Mouse (Mus musculus) MEL (cell line): Measurements from ENCODE around the gene Eef2kmt. TPM values are rescaled to one million over a fixed set of nuclear protein-coding genes. Genes with fewer than 3 reads are reported as not detected.

ENCODE experiments used
- DNase-seq: peaks from one replicate; pipeline ENCODE4 v3.0.0; 2011; ENCODE audit warnings: low read depth, low spot score
- H3K27ac ChIP-seq: 2 replicates; pipeline ENCODE4 v1.5.1; 2012; ENCODE audit warnings: low read depth, mild to moderate bottlenecking, control low read depth, low read length, moderate library complexity; ENCODE audit not compliant: control insufficient read depth
- H3K27me3 ChIP-seq, 2 experiments: fragments of 150-350 bp in 1 of 2; sonication (generic) in 1 of 2; 2 replicates each; pipeline ENCODE4 v1.6.1; 2012; ENCODE audit warnings: low read length in 2 of 2, mild to moderate bottlenecking in 2 of 2, improper control_type of control experiment in 1 of 2, moderate library complexity in 1 of 2; ENCODE audit not compliant: insufficient read depth in 2 of 2, control insufficient read depth in 1 of 2
- H3K36me3 ChIP-seq, 2 experiments: 2 replicates each; pipeline ENCODE4 v1.6.1; 2012 to 2014; ENCODE audit warnings: low read length in 2 of 2, improper control_type of control experiment in 1 of 2, inconsistent platforms in 1 of 2, mild to moderate bottlenecking in 1 of 2; ENCODE audit not compliant: insufficient read depth in 2 of 2, control insufficient read depth in 1 of 2
- H3K4me1 ChIP-seq, 2 experiments: fragments of 150-350 bp in 1 of 2; sonication (generic) in 1 of 2; 2 replicates each; pipeline ENCODE4 v1.6.1; 2012; ENCODE audit warnings: low read length in 2 of 2, improper control_type of control experiment in 1 of 2, mild to moderate bottlenecking in 1 of 2; ENCODE audit not compliant: insufficient read depth in 2 of 2, control insufficient read depth in 1 of 2
- H3K4me3 ChIP-seq, 2 experiments: fragments of 150-350 bp in 1 of 2; sonication (generic) in 1 of 2; 2 replicates each; pipeline ENCODE4 v1.5.1; 2012; ENCODE audit warnings: low read depth in 2 of 2, low read length in 2 of 2, mild to moderate bottlenecking in 2 of 2, moderate library complexity in 2 of 2, control low read depth in 1 of 2, improper control_type of control experiment in 1 of 2; ENCODE audit not compliant: control insufficient read depth in 1 of 2, insufficient read depth in 1 of 2
- H3K79me2 ChIP-seq: 2 replicates; pipeline ENCODE4 v1.6.1; 2012; ENCODE audit warnings: mild to moderate bottlenecking, low read length, moderate library complexity; ENCODE audit not compliant: control insufficient read depth, poor library complexity, insufficient read depth
- H3K9ac ChIP-seq: 2 replicates; pipeline ENCODE4 v1.6.1; 2012; ENCODE audit warnings: low read depth, mild to moderate bottlenecking, control low read depth, low read length, moderate library complexity; ENCODE audit not compliant: control insufficient read depth, poor library complexity, severe bottlenecking
- H3K9me3 ChIP-seq: fragments of 150-350 bp; sonication (generic); replicated peaks from 2 replicates; pipeline ENCODE4 v1.6.1; 2012; ENCODE audit warnings: mild to moderate bottlenecking, low read length, improper control_type of control experiment, moderate library complexity; ENCODE audit not compliant: insufficient read depth
- BHLHE40 ChIP-seq: IDR thresholded peaks from 2 replicates; pipeline ENCODE4 v1.6.1; 2012; ENCODE audit warnings: low read depth, mild to moderate bottlenecking, inconsistent platforms, low read length, improper control_type of control experiment, borderline replicate concordance
- CHD1 ChIP-seq: IDR thresholded peaks from 2 replicates; pipeline ENCODE4 v1.6.1; 2012; ENCODE audit warnings: low read depth, mild to moderate bottlenecking, inconsistent platforms, low read length, improper control_type of control experiment
- CTCF ChIP-seq, 3 experiments: IDR thresholded peaks in 2 of 3; conservative IDR thresholded peaks in 1 of 3; 2 replicates each; pipeline ENCODE4 v1.5.1; 2011 to 2012; ENCODE audit warnings: low read length in 3 of 3, low read depth in 2 of 3, mild to moderate bottlenecking in 2 of 3, improper control_type of control experiment in 1 of 3, inconsistent platforms in 1 of 3, mixed read lengths in 1 of 3, moderate library complexity in 1 of 3; ENCODE audit not compliant: control insufficient read depth in 1 of 3, insufficient read depth in 1 of 3, poor library complexity in 1 of 3, severe bottlenecking in 1 of 3
- E2F4 ChIP-seq: IDR thresholded peaks from 2 replicates; pipeline ENCODE4 v1.6.1; 2011; ENCODE audit warnings: low read depth, low read length, improper control_type of control experiment, borderline replicate concordance
- ELF1 ChIP-seq: IDR thresholded peaks from 2 replicates; pipeline ENCODE4 v1.6.1; 2014; ENCODE audit warnings: low read depth, mild to moderate bottlenecking, inconsistent platforms, low read length, improper control_type of control experiment, moderate library complexity
- MAZ ChIP-seq: IDR thresholded peaks from 2 replicates; pipeline ENCODE4 v1.6.1; 2012; ENCODE audit warnings: low read depth, mild to moderate bottlenecking, inconsistent platforms, low read length, improper control_type of control experiment
- MEF2A ChIP-seq: IDR thresholded peaks from 2 replicates; pipeline ENCODE4 v1.6.1; 2014; ENCODE audit warnings: low read depth, mild to moderate bottlenecking, inconsistent platforms, low read length, improper control_type of control experiment; ENCODE audit not compliant: poor library complexity, insufficient replicate concordance, severe bottlenecking; ENCODE audit errors: extremely low read depth
- MXI1 ChIP-seq: IDR thresholded peaks from 2 replicates; pipeline ENCODE4 v1.6.1; 2011; ENCODE audit warnings: mild to moderate bottlenecking, low read depth, low read length, improper control_type of control experiment
- MYB ChIP-seq: IDR thresholded peaks from 2 replicates; pipeline ENCODE4 v1.6.1; 2011; ENCODE audit warnings: mild to moderate bottlenecking, low read depth, low read length, improper control_type of control experiment
- NELFE ChIP-seq: IDR thresholded peaks from 2 replicates; pipeline ENCODE4 v1.6.1; 2011; ENCODE audit warnings: low read depth, low read length, improper control_type of control experiment
- NRF1 ChIP-seq: IDR thresholded peaks from 2 replicates; pipeline ENCODE4 v1.6.1; 2014; ENCODE audit warnings: low read depth, mild to moderate bottlenecking, inconsistent platforms, low read length, improper control_type of control experiment, moderate library complexity; ENCODE audit not compliant: poor library complexity, insufficient read depth, severe bottlenecking
- POLR2A ChIP-seq, 2 experiments: IDR thresholded peaks; 2 replicates each; pipeline ENCODE4 v1.6.1; 2011 to 2012; ENCODE audit warnings: low read length in 2 of 2, mild to moderate bottlenecking in 2 of 2, control low read depth in 1 of 2, improper control_type of control experiment in 1 of 2, low read depth in 1 of 2, moderate library complexity in 1 of 2; ENCODE audit not compliant: control insufficient read depth in 1 of 2, insufficient read depth in 1 of 2, poor library complexity in 1 of 2
- POLR2AphosphoS5 ChIP-seq: IDR thresholded peaks from 2 replicates; pipeline ENCODE4 v1.6.1; 2012; ENCODE audit warnings: low read depth, borderline replicate concordance, mild to moderate bottlenecking, inconsistent platforms, low read length, moderate library complexity, mixed read lengths
- RAD21 ChIP-seq: IDR thresholded peaks from 2 replicates; pipeline ENCODE4 v1.6.1; 2011; ENCODE audit warnings: mild to moderate bottlenecking, low read depth, low read length, improper control_type of control experiment
- SMC3 ChIP-seq: IDR thresholded peaks from 2 replicates; pipeline ENCODE4 v1.6.1; 2011; ENCODE audit warnings: low read depth, low read length, improper control_type of control experiment
- TAL1 ChIP-seq: IDR thresholded peaks from 2 replicates; pipeline ENCODE4 v1.6.1; 2012; ENCODE audit warnings: mild to moderate bottlenecking, inconsistent platforms, low read length, moderate library complexity, mixed read lengths
- TBP ChIP-seq: IDR thresholded peaks from 2 replicates; pipeline ENCODE4 v1.8.0; 2011; ENCODE audit warnings: low read depth, low read length, improper control_type of control experiment
- USF1 ChIP-seq: IDR thresholded peaks from 2 replicates; pipeline ENCODE4 v1.6.1; 2014; ENCODE audit warnings: low read depth, mild to moderate bottlenecking, inconsistent platforms, low read length, improper control_type of control experiment, moderate library complexity
- USF2 ChIP-seq, 2 experiments: IDR thresholded peaks; 2 replicates each; pipeline ENCODE4 v1.6.1; 2011 to 2012; ENCODE audit warnings: improper control_type of control experiment in 2 of 2, low read length in 2 of 2, borderline replicate concordance in 1 of 2, inconsistent platforms in 1 of 2, low read depth in 1 of 2, mild to moderate bottlenecking in 1 of 2; ENCODE audit not compliant: insufficient read depth in 1 of 2
- ZKSCAN1 ChIP-seq: IDR thresholded peaks from 2 replicates; pipeline ENCODE4 v1.6.1; 2012; ENCODE audit warnings: low read depth, mild to moderate bottlenecking, inconsistent platforms, low read length, improper control_type of control experiment, moderate library complexity
- ZNF384 ChIP-seq: IDR thresholded peaks from 2 replicates; pipeline ENCODE4 v1.6.1; 2012; ENCODE audit warnings: low read depth, mild to moderate bottlenecking, inconsistent platforms, low read length, improper control_type of control experiment
- polyA plus RNA-seq, 2 experiments: library from polyadenylated mRNA; stranded (reverse) in 1 of 2; unstranded in 1 of 2; fragments of >175 nt in 1 of 2; fragments of >200 nt in 1 of 2; gene quantifications; 2 replicates each; pipeline versions ENCODE4 v1.2.1 to v1.2.4; 2012; ENCODE audit warnings: low replicate concordance in 2 of 2, low read depth in 1 of 2; ENCODE audit not compliant: insufficient read length in 2 of 2, insufficient read depth in 1 of 2, missing spikeins in 1 of 2
- total RNA-seq: library from RNA; depleted of rRNA; stranded (reverse); fragments of 300-350 nt; gene quantifications from 2 replicates; pipeline ENCODE4 v1.2.3, GENCODE M21; 2012

Eef2kmt gene
- total and polyA plus RNA-seq, 3 experiments, result 21.4 to 48.6 TPM; not detected in 1

GRCm38 (mm10) chr16:5250891-5251290, 4.9 kb downstream of the Eef2kmt start:
- Histone ChIP-seq H3K36me3 (peaks cover 0 to 2% of the 10 kb centered on the region in 2 experiments; a peak in 1 of 4 replicates), H3K4me1 (peaks cover 0 to 5% of the 10 kb centered on the region in 2 experiments; a peak in 1 of 4 replicates), H3K79me2 (peaks cover 9% of the 10 kb centered on the region), H3K4me3 (no peak overlapping the region), H3K27ac (no peak overlapping the region), H3K9me3 (no peaks in the 10 kb centered on the region), H3K9ac (no peak overlapping the region), H3K27me3 (no peaks in the 10 kb centered on the region)
- no peak for DNase-seq
- TF ChIP-seq RAD21 (no peak), MAZ (no peak), CHD1 (no peak), BHLHE40 (no peak), TAL1 (no peak), ZNF384 (no peak)

GRCm38 (mm10) chr16:5244411-5244810, 11.4 kb downstream of the Eef2kmt start:
- Histone ChIP-seq H3K4me3 (no peak overlapping the region), H3K27me3 (no peaks in the 10 kb centered on the region), H3K79me2 (no peaks in the 10 kb centered on the region), H3K4me1 (no peaks in the 10 kb centered on the region), H3K27ac (no peak overlapping the region), H3K9ac (no peak overlapping the region), H3K9me3 (no peaks in the 10 kb centered on the region), H3K36me3 (peaks cover 0 to 2% of the 10 kb centered on the region in 2 experiments; a peak in 2 of 4 replicates)
- peak; percentile 70 for DNase-seq
- TF ChIP-seq POLR2A (IDR thresholded peaks at IDR 0.05; ENCODE audit: control insufficient read depth in 1 of 2, insufficient read depth in 1 of 2, low read depth in 1 of 2, low read length in 2 of 2, poor library complexity in 1 of 2), result no peak
- TF ChIP-seq SMC3, result peak; percentile 60
- peak; percentile 51 for TF ChIP-seq RAD21
- peak; percentile 77 to 95 (median 92) for TF ChIP-seq CTCF (IDR thresholded peaks at IDR 0.05 in 2 of 3, conservative IDR thresholded peaks at IDR 0.05 in 1 of 3; ENCODE audit: control insufficient read depth in 1 of 3, insufficient read depth in 1 of 3, low read depth in 2 of 3, low read length in 3 of 3, poor library complexity in 1 of 3, severe bottlenecking in 1 of 3)

GRCm38 (mm10) chr16:5242882-5243281, 12.9 kb downstream of the Eef2kmt start:
- DNase-seq, result no peak
- H3K79me2 ChIP-seq, result no peaks in the 10 kb centered on the region
- no peaks in the 10 kb centered on the region for H3K27me3 ChIP-seq
- no peak for TF ChIP-seq MAZ
- no peak for TF ChIP-seq E2F4
- TF ChIP-seq ZKSCAN1, result no peak
- TF ChIP-seq ZNF384, result no peak
- TF ChIP-seq BHLHE40, result no peak
- no peak for TF ChIP-seq POLR2AphosphoS5
- TF ChIP-seq NRF1, result no peak
- no peak for TF ChIP-seq TBP
- TF ChIP-seq USF2 (IDR thresholded peaks at IDR 0.05; ENCODE audit: borderline replicate concordance in 1 of 2, insufficient read depth in 1 of 2, low read depth in 1 of 2, low read length in 2 of 2), result no peak
- no peak for TF ChIP-seq CTCF (IDR thresholded peaks at IDR 0.05 in 2 of 3, conservative IDR thresholded peaks at IDR 0.05 in 1 of 3; ENCODE audit: control insufficient read depth in 1 of 3, insufficient read depth in 1 of 3, low read depth in 2 of 3, low read length in 3 of 3, poor library complexity in 1 of 3, severe bottlenecking in 1 of 3)
- TF ChIP-seq ELF1, result no peak
- no peak for TF ChIP-seq MYB
- no peak for TF ChIP-seq NELFE
- no peak for TF ChIP-seq MEF2A
- no peak for TF ChIP-seq MXI1
- no peak for TF ChIP-seq USF1
- no peak overlapping the region for H3K9ac ChIP-seq
- H3K27ac ChIP-seq, result no peak overlapping the region
- no peaks in the 10 kb centered on the region for H3K9me3 ChIP-seq
- H3K4me3 ChIP-seq, result no peak overlapping the region
- H3K36me3 ChIP-seq, result no peaks in the 10 kb centered on the region; a peak in 2 of 4 replicates
- H3K4me1 ChIP-seq, result no peaks in the 10 kb centered on the region
